Mouse (Mus musculus): ENCODE data around the gene Adarb2.

GRCm38 (mm10) chr13:8352952-8353351 is 150.3 kb downstream of the Adarb2 start:
- no peak for TF ChIP-seq CTCF (IDR thresholded peaks at IDR 0.05; ENCODE audit: extremely low read depth, insufficient read depth, low read length)
- no peak for TF ChIP-seq POLR2A (IDR thresholded peaks at IDR 0.05; ENCODE audit: extremely low read depth, insufficient read depth, low read length)
